Mouse (Mus musculus): ENCODE measurements at regions not wholly inside any gene's neighbourhood (a gene's known extent, or its start where the extent isn't known, plus 50 kb on each side); places are given as distances from the start of the nearest gene placed in this dataset.

- no peak for DNase-seq (ENCODE audit: low spot score in 2 of 2)
These were observed 56.2 kb downstream of the Gm26897 start for GRCm38 (mm10) chr5:111789904-111790303.

- DNase-seq (ENCODE audit: low spot score in 2 of 2) = no peak
These were observed 56.8 kb downstream of the Gm26897 start for GRCm38 (mm10) chr5:111790527-111790926.

- no peak for DNase-seq (ENCODE audit: low spot score in 2 of 2)
These were observed 57.4 kb downstream of the Gm26897 start for GRCm38 (mm10) chr5:111791089-111791561.

- no peak for DNase-seq (ENCODE audit: low spot score in 2 of 2)
These were observed 59.0 kb downstream of the Gm26897 start for GRCm38 (mm10) chr5:111792746-111793145.

- DNase-seq (ENCODE audit: low spot score in 2 of 2) = no peak
These were observed 59.5 kb downstream of the Gm26897 start for GRCm38 (mm10) chr5:111793178-111793577.

- DNase-seq (ENCODE audit: low spot score in 2 of 2) = no peak
These were observed 63.2 kb downstream of the Gm26897 start for GRCm38 (mm10) chr5:111796889-111797288.

GRCm38 (mm10) chr5:111799700-111800311, 66.1 kb downstream of the Gm26897 start:
- no peak for DNase-seq (ENCODE audit: low spot score in 2 of 2)

GRCm38 (mm10) chr5:111800511-111800910, 66.8 kb downstream of the Gm26897 start:
- DNase-seq (ENCODE audit: low spot score in 2 of 2) = no peak

- no peak for DNase-seq (ENCODE audit: low spot score in 2 of 2)
These were observed 67.3 kb downstream of the Gm26897 start for GRCm38 (mm10) chr5:111801051-111801450.

GRCm38 (mm10) chr5:111804542-111804941, 70.8 kb downstream of the Gm26897 start:
- DNase-seq (ENCODE audit: low spot score in 2 of 2) = no peak

GRCm38 (mm10) chr5:111805150-111805549, 71.4 kb downstream of the Gm26897 start:
- DNase-seq (ENCODE audit: low spot score in 2 of 2) = no peak

GRCm38 (mm10) chr5:111805761-111806191, 72.1 kb downstream of the Gm26897 start:
- no peak for DNase-seq (ENCODE audit: low spot score in 2 of 2)

- no peak for DNase-seq (ENCODE audit: low spot score in 2 of 2)
These were observed 76.5 kb downstream of the Gm26897 start for GRCm38 (mm10) chr5:111810079-111810808.

- no peak for DNase-seq (ENCODE audit: low spot score in 2 of 2)
These were observed 78.9 kb downstream of the Gm26897 start for GRCm38 (mm10) chr5:111812581-111812980.

- DNase-seq (ENCODE audit: low spot score in 2 of 2) = no peak
These were observed 79.5 kb downstream of the Gm26897 start for GRCm38 (mm10) chr5:111813090-111813753.

GRCm38 (mm10) chr5:111814893-111815760, 81.4 kb downstream of the Gm26897 start:
- DNase-seq (ENCODE audit: low spot score in 2 of 2) = no peak

- DNase-seq (ENCODE audit: low spot score in 2 of 2) = no peak
These were observed 87.2 kb downstream of the Gm26897 start for GRCm38 (mm10) chr5:111820963-111821362.

- no peak for DNase-seq (ENCODE audit: low spot score in 2 of 2)
These were observed 89.2 kb downstream of the Gm26897 start for GRCm38 (mm10) chr5:111822882-111823281.

- DNase-seq (ENCODE audit: low spot score in 2 of 2) = no peak
These were observed 89.7 kb downstream of the Gm26897 start for GRCm38 (mm10) chr5:111823420-111823819.

GRCm38 (mm10) chr5:111823842-111824241, 90.1 kb downstream of the Gm26897 start:
- DNase-seq (ENCODE audit: low spot score in 2 of 2) = no peak

- DNase-seq (ENCODE audit: low spot score in 2 of 2) = no peak
These were observed 90.9 kb downstream of the Gm26897 start for GRCm38 (mm10) chr5:111824600-111825130.
